Mouse (Mus musculus) left cerebral cortex, adult 2 months (tissue): Measurements from ENCODE around the gene Svopl. TPM values are rescaled to one million over a fixed set of nuclear protein-coding genes. Genes with fewer than 3 reads are reported as not detected.
A peak's percentile ranks its signal among the peaks of the same experiment; 100 is the strongest.

Experiments used
- DNase-seq, 2 experiments: peaks; one replicate each; pipeline ENCODE4 v3.0.0; 2021 to 2022; ENCODE audit warnings: low spot score in 2 of 2, mixed read lengths in 1 of 2; ENCODE audit errors: extremely low spot score in 1 of 2
- H3K27ac ChIP-seq: fragments of 200-600 bp; 2 replicates; pipeline ENCODE4 v1.8.1; 2022
- H3K4me3 ChIP-seq: fragments of 200-600 bp; 2 replicates; pipeline ENCODE4 v1.8.1; 2022
- CTCF ChIP-seq: fragments of 200-600 bp; IDR thresholded peaks from 2 replicates; pipeline ENCODE4 v1.8.1; 2022; ENCODE audit warnings: antibody characterized with exemption, mild to moderate bottlenecking, moderate library complexity
- intact Hi-C: fragments of 180-260 bp; cut with DNase I; formaldehyde crosslinking; loops from one replicate; pipeline ENCODE4 v1.15.1; 2025
- total RNA-seq, 2 experiments: library from RNA; stranded (reverse); gene quantifications; 2 replicates each; pipeline ENCODE4 v1.2.3; 2021

Gene Svopl
- total RNA-seq, 2 experiments from 2014 or later: 0.14 TPM; not detected in 1

GRCm38 (mm10) chr6:38065501-38066122 lies 18.8 kb upstream of the Svopl start:
- Histone ChIP-seq H3K27ac (peak overlapping the region; percentile 62), H3K4me3 (peak overlapping the region; percentile 17; the same call in 1 of the 2 replicates)
- peak; percentile 11 to 31 for DNase-seq
- no peak for TF ChIP-seq CTCF
- intact Hi-C loops: loop anchor here (1.0 to 10.0 kb wide), 5 partner anchors 58 to 711 kb away; partner anchors contain the start of gene Trim24

- peak; percentile 32 to 45 for DNase-seq
- no peak for TF ChIP-seq CTCF
- H3K27ac ChIP-seq: peak overlapping the region; percentile 62; the same call in 1 of the 2 replicates
- intact Hi-C loops: loop anchor here (2.0 to 10.0 kb wide), 3 partner anchors 193 to 710 kb away; partner anchors contain the start of gene Trim24
- no peak overlapping the region for H3K4me3 ChIP-seq
Observed at GRCm38 (mm10) chr6:38065122-38065500, 18.3 kb upstream of the Svopl start.

GRCm38 (mm10) chr6:38064621-38065020 lies 17.8 kb upstream of the Svopl start:
- DNase-seq: no peak
- intact Hi-C loops: loop anchor here (2.0 to 10.0 kb wide), 3 partner anchors 192 to 710 kb away; partner anchors contain the start of gene Trim24
- H3K27ac ChIP-seq: no peak overlapping the region

GRCm38 (mm10) chr6:38058805-38059204 lies 12.0 kb upstream of the Svopl start:
- Histone ChIP-seq H3K27ac (no peak overlapping the region), H3K4me3 (no peak overlapping the region)
- peak; percentile 37 for TF ChIP-seq CTCF
- no peak for DNase-seq
- intact Hi-C loops: no loop called here

More at GRCm38 (mm10) chr6:38064621-38065020, 17.8 kb upstream of the Svopl start:
- H3K4me3 ChIP-seq: no peak overlapping the region
- TF ChIP-seq CTCF: no peak

GRCm38 (mm10) chr6:38055471-38056330 lies 8.9 kb upstream of the Svopl start:
- DNase-seq: no peak
- TF ChIP-seq CTCF: no peak
- no peak overlapping the region for H3K27ac ChIP-seq
- intact Hi-C loops: no loop called here
- H3K4me3 ChIP-seq: no peak overlapping the region

- peak; percentile 4 for TF ChIP-seq CTCF
- DNase-seq: no peak
- no peak overlapping the region for H3K27ac ChIP-seq
- H3K4me3 ChIP-seq: no peak overlapping the region
- intact Hi-C loops: no loop called here
Observed at GRCm38 (mm10) chr6:38049601-38050000, 2.8 kb upstream of the Svopl start.

GRCm38 (mm10) chr6:38048800-38049561 lies 2.2 kb upstream of the Svopl start:
- intact Hi-C loops: no loop called here
- no peak for DNase-seq
- Histone ChIP-seq H3K27ac (no peak overlapping the region), H3K4me3 (no peak overlapping the region)
- no peak for TF ChIP-seq CTCF

- Histone ChIP-seq H3K27ac (no peak overlapping the region), H3K4me3 (no peak overlapping the region)
- no peak for TF ChIP-seq CTCF
- no peak for DNase-seq
- intact Hi-C loops: no loop called here
Observed at GRCm38 (mm10) chr6:38048003-38048402, 1.2 kb upstream of the Svopl start.

GRCm38 (mm10) chr6:38032801-38033566 lies 13.8 kb downstream of the Svopl start:
- TF ChIP-seq CTCF: no peak
- Histone ChIP-seq H3K27ac (no peak overlapping the region), H3K4me3 (no peak overlapping the region)
- DNase-seq: no peak
- intact Hi-C loops: no loop called here

GRCm38 (mm10) chr6:38031924-38032540 lies 14.8 kb downstream of the Svopl start:
- DNase-seq: peak; percentile 14 to 20
- no peak for TF ChIP-seq CTCF
- Histone ChIP-seq H3K4me3 (no peak overlapping the region), H3K27ac (no peak overlapping the region)
- intact Hi-C loops: no loop called here
